Mouse (Mus musculus) liver, postnatal 0 days (tissue): ENCODE results near the gene Nfkbiz. TPM values are rescaled to one million over a fixed set of nuclear protein-coding genes. Genes with fewer than 3 reads are reported as not detected.
"Not testable (repeated sequence)": the region's sequence is repeated elsewhere in the genome, so short reads cannot be mapped to it uniquely, and the experiment has no call there.

Source experiments
- ATAC-seq: fragments of 200-750 bp; cut with Nextera tagmentation; 2 replicates; pipeline ENCODE4 v1.8.0; 2017; ENCODE audit warnings: mild to moderate bottlenecking, moderate library complexity
- DNase-seq: peaks from one replicate; pipeline ENCODE4 v3.0.0-alpha.2; 2016
- H3K27ac ChIP-seq: fragments of 300-500 bp; sonication (generic); 2 replicates; pipeline ENCODE4 v1.5.1; 2014; ENCODE audit warnings: antibody characterized with exemption, moderate library complexity, mild to moderate bottlenecking, low read depth
- H3K27me3 ChIP-seq: fragments of 300-500 bp; sonication (generic); 2 replicates; pipeline ENCODE4 v1.6.1; 2014; ENCODE audit warnings: low read length, control low read depth, mixed read lengths; ENCODE audit not compliant: insufficient read depth
- H3K36me3 ChIP-seq: fragments of 300-500 bp; sonication (generic); replicated peaks from 2 replicates; pipeline ENCODE4 v1.6.1; 2014; ENCODE audit warnings: mild to moderate bottlenecking, control low read depth, low read length, moderate library complexity, mixed read lengths; ENCODE audit not compliant: insufficient read depth
- H3K4me1 ChIP-seq: fragments of 300-500 bp; sonication (generic); 2 replicates; pipeline ENCODE4 v1.6.1; 2014; ENCODE audit warnings: antibody characterized with exemption, mild to moderate bottlenecking, control low read depth; ENCODE audit not compliant: insufficient read depth
- H3K4me2 ChIP-seq: fragments of 300-500 bp; sonication (generic); 2 replicates; pipeline ENCODE4 v1.6.1; 2014; ENCODE audit warnings: low read depth, mild to moderate bottlenecking, low read length, moderate library complexity, mixed read lengths
- H3K4me3 ChIP-seq: fragments of 300-500 bp; sonication (generic); 2 replicates; pipeline ENCODE4 v1.5.1; 2014; ENCODE audit warnings: low read depth, low read length
- H3K9ac ChIP-seq: fragments of 300-500 bp; sonication (generic); replicated peaks from 2 replicates; pipeline ENCODE4 v1.6.1; 2014; ENCODE audit warnings: mild to moderate bottlenecking, moderate library complexity
- H3K9me3 ChIP-seq: fragments of 300-500 bp; sonication (generic); 2 replicates; pipeline ENCODE4 v1.6.1; 2016; ENCODE audit warnings: mild to moderate bottlenecking, control low read depth, low read length, mixed read lengths
- CTCF ChIP-seq: sonication (generic); IDR thresholded peaks from 2 replicates; pipeline ENCODE4 v1.5.1; 2016; ENCODE audit warnings: antibody characterized with exemption, low read depth
- EP300 ChIP-seq: IDR thresholded peaks from 2 replicates; pipeline ENCODE4 v1.6.1; 2016; ENCODE audit warnings: antibody characterized with exemption, low read depth, mild to moderate bottlenecking
- WGBS: fragments of 180-500 bp; shearing (Covaris S2); extraction: QIAGEN DNeasy Blood & Tissue Kit; methylation state at CpG from one replicate; pipeline ENCODE4 v1.1.7; 2014; ENCODE audit not compliant: insufficient replicate concordance; 5-methylcytosine and 5-hydroxymethylcytosine counted together
- polyA plus RNA-seq: library from polyadenylated mRNA; unstranded; fragments of >200 nt; fragmentation: Nextera tagmentation; extraction: Ambion mirVana; gene quantifications from 2 replicates; pipeline ENCODE4 v1.2.1, GENCODE M21; 2015

Nfkbiz gene
- polyA plus RNA-seq, 1 experiment from 2014 or later = 3.2 TPM

DNA sequence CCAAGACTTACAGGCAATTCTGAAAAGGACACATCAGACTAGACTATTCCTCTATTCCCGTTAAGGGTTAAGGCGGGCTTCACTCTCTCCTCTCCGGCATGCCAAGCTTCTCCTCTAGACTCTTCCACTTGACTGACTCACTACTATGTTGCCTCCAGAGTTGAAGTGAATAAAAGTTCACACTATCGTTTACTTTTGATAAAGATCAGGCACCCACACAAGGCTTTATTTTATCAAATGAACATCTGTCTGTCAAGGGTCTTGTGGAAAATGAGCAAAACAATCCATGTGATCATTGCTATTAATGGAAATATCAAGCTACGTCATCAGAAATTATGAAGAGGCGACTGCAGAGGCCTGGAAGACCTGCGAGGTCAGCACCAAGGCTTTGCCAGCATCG lies 9.0 kb upstream of the Nfkbiz start:
- ATAC-seq = no peak
- Histone ChIP-seq H3K27me3 (no peaks in the 10 kb centered on the region), H3K9me3 (no peaks in the 10 kb centered on the region), H3K36me3 (peaks cover 8% of the 10 kb centered on the region; the same call in 1 of the 2 replicates), H3K4me3 (no peak overlapping the region), H3K4me2 (no peak overlapping the region), H3K9ac (no peak overlapping the region), H3K27ac (no peak overlapping the region), H3K4me1 (no peaks in the 10 kb centered on the region)
- TF ChIP-seq EP300 = no peak
- TF ChIP-seq CTCF = no peak
- DNase-seq = no peak
- WGBS = 82% methylated on average over 8 of the region's 8 CpGs

DNA sequence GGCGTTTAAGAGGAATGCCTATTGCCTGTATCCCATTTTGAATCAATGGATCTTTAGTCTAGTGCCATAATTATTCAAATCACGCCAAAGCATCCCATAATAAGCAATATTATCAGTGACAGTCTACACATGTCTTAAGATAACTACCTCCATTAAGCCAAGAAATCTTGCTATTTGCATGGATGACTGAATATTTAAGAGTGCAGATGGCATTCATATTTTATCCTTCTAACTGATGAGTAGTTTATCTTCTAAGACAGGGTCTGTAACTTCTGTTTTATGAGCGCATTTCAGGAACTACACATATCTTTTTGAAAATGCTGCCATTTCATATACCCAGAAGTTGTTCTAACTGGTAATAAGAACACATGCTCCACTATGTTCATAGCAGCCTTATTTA lies 6.1 kb upstream of the Nfkbiz start:
- no peak overlapping the region for H3K27ac ChIP-seq
- no peaks in the 10 kb centered on the region for H3K4me1 ChIP-seq
- peaks cover 8% of the 10 kb centered on the region; the same call in 1 of the 2 replicates for H3K36me3 ChIP-seq
- H3K4me2 ChIP-seq = no peak overlapping the region
- H3K27me3 ChIP-seq = no peaks in the 10 kb centered on the region
- H3K4me3 ChIP-seq = no peak overlapping the region
- H3K9ac ChIP-seq = no peak overlapping the region
- 86% methylated on average over 3 of the region's 3 CpGs for WGBS
- ATAC-seq = no peak
- H3K9me3 ChIP-seq = no peaks in the 10 kb centered on the region
- TF ChIP-seq EP300 = no peak
- no peak for TF ChIP-seq CTCF
- no peak for DNase-seq

DNA sequence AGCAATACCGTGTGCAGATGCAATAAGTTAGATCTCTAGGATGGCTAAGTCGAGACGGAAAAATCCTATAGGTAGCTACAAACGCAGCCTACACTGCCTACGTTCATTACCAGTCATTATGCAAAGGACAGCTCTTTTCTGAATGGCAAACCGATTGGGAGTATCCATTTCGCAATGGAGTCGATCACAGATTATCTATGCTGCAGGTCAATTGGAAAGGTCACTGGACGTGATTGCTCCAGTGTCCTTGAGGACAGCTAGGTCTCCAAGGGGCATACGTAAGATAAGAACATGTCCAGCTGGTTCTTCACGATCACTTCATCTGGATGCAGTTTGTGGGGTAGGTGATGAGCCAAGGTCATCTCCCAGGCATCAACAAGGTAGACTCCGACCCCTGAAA lies 5.2 kb upstream of the Nfkbiz start:
- no peak for TF ChIP-seq CTCF
- TF ChIP-seq EP300 = no peak
- Histone ChIP-seq H3K27ac (no peak overlapping the region), H3K4me1 (no peaks in the 10 kb centered on the region), H3K4me3 (no peak overlapping the region), H3K36me3 (peaks cover 6% of the 10 kb centered on the region; the same call in 1 of the 2 replicates), H3K4me2 (no peak overlapping the region), H3K9me3 (no peaks in the 10 kb centered on the region), H3K27me3 (no peaks in the 10 kb centered on the region), H3K9ac (no peak overlapping the region)
- 79% methylated on average over 12 of the region's 12 CpGs for WGBS
- DNase-seq = no peak
- no peak for ATAC-seq

DNA sequence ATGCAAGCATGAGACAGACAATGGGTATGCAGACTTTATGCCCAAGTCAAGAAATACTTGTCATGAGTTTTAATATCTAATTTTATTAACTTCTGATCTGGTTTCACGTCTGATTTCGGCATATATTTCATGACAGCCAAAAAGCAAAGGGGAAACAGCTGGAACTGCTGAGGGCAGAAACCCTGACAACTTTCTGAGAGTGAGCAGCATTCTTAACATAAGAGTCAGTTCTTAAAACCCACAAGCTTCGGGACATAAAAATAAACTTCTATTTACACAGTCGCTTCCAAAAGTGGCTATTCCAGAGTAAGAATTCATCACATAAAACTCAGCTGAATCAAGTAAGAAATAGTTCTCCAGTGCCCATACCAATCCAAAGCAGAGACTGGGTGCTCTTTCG lies 4.4 kb upstream of the Nfkbiz start:
- H3K9ac ChIP-seq = no peak overlapping the region
- H3K4me2 ChIP-seq = no peak overlapping the region
- no peaks in the 10 kb centered on the region for H3K27me3 ChIP-seq
- DNase-seq = no peak
- peaks cover 6% of the 10 kb centered on the region; the same call in 1 of the 2 replicates for H3K36me3 ChIP-seq
- H3K4me1 ChIP-seq = no peaks in the 10 kb centered on the region
- H3K4me3 ChIP-seq = no peak overlapping the region
- H3K27ac ChIP-seq = no peak overlapping the region
- ATAC-seq = no peak
- H3K9me3 ChIP-seq = no peaks in the 10 kb centered on the region
- 84% methylated on average over 5 of the region's 5 CpGs for WGBS
- TF ChIP-seq EP300 = no peak
- no peak for TF ChIP-seq CTCF

DNA sequence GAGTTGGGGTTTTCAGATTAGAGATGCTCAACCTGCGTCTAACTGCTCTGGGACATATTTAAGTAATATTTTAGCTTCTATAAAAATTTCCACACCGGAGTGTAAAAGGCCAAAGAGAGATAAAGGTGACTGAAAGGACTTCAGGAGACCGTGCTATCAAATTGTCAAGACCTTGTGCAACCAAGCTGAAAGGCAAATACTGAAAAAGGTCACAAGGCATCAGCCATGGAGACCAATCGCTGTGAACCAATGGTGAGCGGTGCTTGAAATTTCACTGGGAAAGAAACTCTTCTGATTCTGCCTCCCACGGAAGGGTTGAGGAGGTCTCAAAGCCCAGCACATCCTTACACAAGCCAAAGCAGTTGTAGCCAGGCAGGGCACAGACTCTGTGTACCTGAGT lies 2.8 kb upstream of the Nfkbiz start:
- peaks cover 6% of the 10 kb centered on the region; the same call in 1 of the 2 replicates for H3K36me3 ChIP-seq
- H3K9me3 ChIP-seq = no peaks in the 10 kb centered on the region
- WGBS = 76% methylated on average over 6 of the region's 6 CpGs
- TF ChIP-seq EP300 = no peak
- no peak for TF ChIP-seq CTCF
- ATAC-seq (no peak), DNase-seq (no peak)
- no peaks in the 10 kb centered on the region for H3K4me1 ChIP-seq
- H3K9ac ChIP-seq = no peak overlapping the region
- no peak overlapping the region for H3K4me2 ChIP-seq
- no peaks in the 10 kb centered on the region for H3K27me3 ChIP-seq
- H3K4me3 ChIP-seq = no peak overlapping the region
- no peak overlapping the region for H3K27ac ChIP-seq

DNA sequence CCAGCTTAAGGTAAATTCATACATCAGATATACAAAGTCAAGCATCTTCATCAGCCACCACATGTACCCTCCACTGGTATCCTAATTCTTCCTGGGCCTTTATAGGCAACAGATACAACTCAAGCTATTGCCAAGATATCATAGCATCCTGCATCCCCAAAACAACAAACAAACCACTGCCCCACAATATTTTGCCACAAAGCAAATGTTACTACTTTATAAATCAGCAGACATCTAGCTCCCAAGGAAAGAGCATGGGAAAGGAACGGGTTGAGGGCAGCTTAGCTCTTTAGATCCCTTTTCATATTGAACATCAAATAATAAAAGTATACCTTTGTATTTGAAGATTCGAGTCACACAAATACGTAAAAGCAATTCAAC lies 580 bp downstream of the Nfkbiz start:
- ATAC-seq (no peak), DNase-seq (no peak)
- Histone ChIP-seq H3K27ac (peak overlapping the region; percentile 90), H3K27me3 (no peaks in the 10 kb centered on the region), H3K9ac (peak overlapping the region; percentile 79), H3K4me3 (peak overlapping the region; percentile 65), H3K36me3 (no peaks in the 10 kb centered on the region; the same call in 1 of the 2 replicates), H3K4me2 (peak overlapping the region; percentile 74), H3K4me1 (no peaks in the 10 kb centered on the region), H3K9me3 (no peaks in the 10 kb centered on the region)
- TF ChIP-seq CTCF (no peak), EP300 (no peak)
- 4% methylated on average over 3 of the region's 3 CpGs for WGBS

DNA sequence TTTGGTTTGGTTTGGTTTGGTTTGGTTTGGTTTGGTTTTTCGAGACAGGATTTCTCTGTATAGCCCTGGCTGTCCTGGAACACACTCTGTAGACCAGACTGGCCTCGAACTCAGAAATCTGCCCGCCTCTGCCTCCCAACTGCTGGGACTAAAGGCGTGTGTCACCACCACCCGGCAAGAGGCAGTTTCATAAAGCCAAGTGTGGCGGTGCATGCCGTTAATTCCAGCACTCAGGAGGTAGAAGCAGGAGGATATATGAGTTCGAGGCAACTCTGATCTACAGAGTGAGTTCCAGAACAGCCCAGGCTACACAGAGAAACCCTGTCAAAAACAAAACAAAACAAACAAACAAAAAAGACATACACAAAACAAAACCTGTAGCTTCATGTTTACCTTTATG lies 1.0 kb downstream of the Nfkbiz start:
- peak overlapping the region; percentile 74 for H3K4me2 ChIP-seq
- not testable (repeated sequence) for H3K27ac ChIP-seq, H3K4me1 ChIP-seq, H3K36me3 ChIP-seq, H3K4me3 ChIP-seq, H3K9me3 ChIP-seq, ATAC-seq, H3K27me3 ChIP-seq, H3K9ac ChIP-seq, DNase-seq
- 84% methylated on average over 8 of the region's 8 CpGs for WGBS
